Mouse (Mus musculus) heart, adult 2 months (tissue): ENCODE measurements around the gene Slc7a15.

Experiments
- CTCF ChIP-seq: fragments of 200-600 bp; IDR thresholded peaks from 2 replicates; pipeline ENCODE4 v1.8.1; 2022; ENCODE audit warnings: antibody characterized with exemption, mild to moderate bottlenecking, moderate library complexity
- POLR2A ChIP-seq: fragments of 200-500 bp; IDR thresholded peaks from 2 replicates; pipeline ENCODE4 v1.6.1; 2011; ENCODE audit warnings: mild to moderate bottlenecking, low read depth, low read length, control low read depth; ENCODE audit not compliant: insufficient read depth

- TF ChIP-seq POLR2A (no peak), CTCF (no peak; the same call in 1 of the 2 replicates)
Measured at GRCm38 (mm10) chr12:8547357-8547756, 51.5 kb downstream of the Slc7a15 start.
